Mouse (Mus musculus): Measurements from ENCODE around the gene Lelp1. TPM values are rescaled to one million over a fixed set of nuclear protein-coding genes. Genes with fewer than 3 reads are reported as not detected.

The Lelp1 gene
- polyA plus RNA-seq (2017; shearing (Covaris generic)) = not detected

DNA sequence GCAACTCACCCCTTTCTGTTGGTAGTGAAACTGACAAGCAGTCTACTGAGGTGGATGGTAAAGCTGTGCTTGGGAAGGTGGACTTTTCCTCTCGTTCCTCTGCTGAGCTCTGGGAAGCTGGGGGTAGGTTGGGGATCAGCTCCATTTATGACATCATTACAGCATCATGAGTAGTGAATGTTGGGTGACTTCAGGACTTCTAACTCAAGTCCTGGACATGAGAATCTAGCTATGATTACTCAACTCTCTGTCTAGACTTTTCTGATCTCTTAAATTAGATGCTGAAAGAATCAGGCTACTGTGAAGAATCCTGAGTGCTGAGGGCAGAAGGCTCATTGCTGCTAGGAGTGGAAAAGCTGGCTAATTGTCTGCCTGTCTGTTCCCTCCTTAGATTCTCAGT lies at the start of gene Lelp1:
Gene Lelp1 (minus strand): TSS at position 101 of the 400 bp plus-strand sequence.
- ATAC-seq = no peak

DNA sequence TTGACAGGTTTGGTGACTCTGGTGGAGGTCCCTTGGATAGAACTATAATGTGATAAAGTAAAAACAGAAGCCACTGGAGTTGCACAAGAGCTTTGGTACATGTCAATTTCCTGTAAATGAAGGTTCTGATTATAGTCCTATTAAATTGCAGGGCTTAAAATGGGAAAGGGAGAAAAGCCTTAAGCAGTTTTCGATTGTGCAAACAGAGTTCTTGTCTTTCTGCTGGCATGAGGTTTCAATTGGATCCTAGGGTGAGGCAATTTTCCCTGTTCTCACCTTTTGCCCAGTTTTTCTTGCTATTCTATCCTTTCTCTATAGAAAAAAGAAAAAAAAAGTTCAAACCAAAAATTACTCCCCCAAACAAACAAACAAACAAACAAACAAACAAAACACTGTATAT lies 34.3 kb upstream of the Lelp1 start:
- ATAC-seq = no peak

DNA sequence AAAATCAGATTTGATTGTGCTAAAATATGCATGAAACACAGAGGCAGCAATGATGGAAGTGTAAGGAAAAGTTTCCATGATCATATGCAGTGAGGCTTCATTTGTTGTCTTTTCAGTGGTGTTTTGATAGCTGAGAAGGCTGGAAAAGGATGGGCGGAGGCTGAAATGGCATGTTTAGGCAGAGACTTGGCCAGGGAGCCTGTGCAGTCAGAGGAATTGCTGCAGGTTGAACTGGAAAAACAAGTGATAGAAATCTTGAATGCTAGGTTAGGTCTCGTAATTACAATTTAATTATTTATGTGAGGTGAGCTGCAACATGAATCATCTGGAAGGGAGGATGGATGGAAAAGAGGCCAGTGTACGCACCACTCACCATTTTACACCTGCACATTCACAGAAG lies 27.3 kb upstream of the Lelp1 start:
- ATAC-seq = no peak

DNA sequence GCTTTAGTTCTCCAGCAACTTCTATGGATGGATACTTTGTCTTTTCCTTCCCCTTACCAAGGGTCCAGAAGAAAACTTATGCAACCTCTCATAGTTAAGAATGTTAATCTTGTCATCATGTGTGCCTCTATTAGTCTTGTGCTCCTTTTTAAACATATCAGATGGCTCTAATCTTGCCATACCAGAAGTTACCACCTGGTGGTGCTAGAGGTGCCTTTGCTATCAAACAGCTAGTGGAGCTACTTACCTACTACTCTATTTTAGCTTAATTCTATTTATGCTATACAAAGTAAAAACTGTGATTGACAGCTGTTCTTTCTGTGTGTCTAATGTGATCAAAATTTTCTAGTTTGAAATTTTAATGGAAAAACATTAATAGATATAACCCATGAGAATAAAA lies 10.8 kb upstream of the Lelp1 start:
- no peak for ATAC-seq

DNA sequence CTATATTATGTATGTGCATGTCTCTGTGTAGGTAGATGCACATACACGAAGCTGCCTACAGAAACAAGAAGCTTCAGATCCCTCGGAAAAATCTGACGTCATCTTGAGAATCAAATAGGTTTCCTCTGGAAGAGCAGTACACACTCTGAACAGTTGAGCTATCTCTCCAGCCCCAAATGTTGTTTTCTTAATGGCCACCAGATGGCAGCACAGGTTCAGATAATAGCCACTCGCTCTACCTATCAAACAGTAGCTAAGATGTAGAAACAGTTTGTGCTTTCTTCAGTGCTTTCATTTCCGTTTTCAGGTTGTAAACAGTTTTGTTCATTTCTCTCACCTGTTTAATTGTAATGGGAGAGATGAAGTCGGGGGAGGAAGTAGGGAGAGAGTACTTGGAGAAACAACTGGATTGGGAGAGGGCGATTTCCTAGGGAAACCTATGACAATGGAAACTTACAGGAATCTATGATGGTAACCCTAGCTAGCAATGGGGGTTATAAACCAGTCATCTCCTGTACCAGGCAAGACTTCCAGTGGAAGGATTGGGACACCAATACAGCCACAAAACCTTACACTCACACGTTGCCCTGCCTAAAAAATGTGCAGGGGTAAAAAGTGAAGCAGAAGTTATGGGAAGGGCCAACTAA lies 8.2 kb upstream of the Lelp1 start:
- no peak for ATAC-seq

DNA sequence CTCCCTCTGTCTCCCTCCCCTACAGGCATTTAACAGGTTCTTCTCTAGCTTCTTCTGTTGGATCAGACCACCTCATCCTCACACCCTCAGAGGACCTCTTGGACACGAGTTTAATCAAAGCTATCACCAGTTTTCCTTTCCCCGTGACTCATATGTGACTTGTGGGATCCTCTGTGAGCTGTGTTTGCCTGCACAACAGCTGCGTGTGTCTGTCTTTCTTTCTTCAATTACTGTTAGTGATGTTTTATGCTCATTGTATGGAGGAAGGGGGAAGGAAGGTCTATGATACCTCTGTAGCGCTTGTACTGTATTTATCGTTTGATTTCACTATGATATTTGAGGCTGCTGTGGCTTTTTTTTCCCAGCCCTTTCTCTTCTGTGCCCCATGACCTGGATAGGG lies 5.4 kb upstream of the Lelp1 start:
- no peak for ATAC-seq

DNA sequence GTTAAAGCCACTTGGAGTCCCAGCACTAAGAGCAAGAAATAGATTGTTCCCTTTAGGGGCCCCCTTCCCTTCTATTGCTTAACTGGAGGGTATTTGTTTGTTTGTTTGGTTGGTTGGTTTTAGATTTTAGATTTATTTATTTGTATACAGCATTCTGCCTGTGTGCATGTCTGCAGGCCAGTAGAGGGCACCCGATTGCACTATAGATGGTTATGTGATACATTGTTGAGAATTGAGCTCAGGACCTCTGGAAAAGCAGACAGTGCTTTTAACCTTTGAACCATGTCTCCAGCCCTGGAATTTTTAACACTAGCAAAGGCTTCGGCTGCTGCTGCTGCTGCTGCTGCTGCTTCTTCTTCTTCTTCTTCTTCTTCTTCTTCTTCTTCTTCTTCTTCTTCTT lies 4.9 kb upstream of the Lelp1 start:
- no peak for ATAC-seq

DNA sequence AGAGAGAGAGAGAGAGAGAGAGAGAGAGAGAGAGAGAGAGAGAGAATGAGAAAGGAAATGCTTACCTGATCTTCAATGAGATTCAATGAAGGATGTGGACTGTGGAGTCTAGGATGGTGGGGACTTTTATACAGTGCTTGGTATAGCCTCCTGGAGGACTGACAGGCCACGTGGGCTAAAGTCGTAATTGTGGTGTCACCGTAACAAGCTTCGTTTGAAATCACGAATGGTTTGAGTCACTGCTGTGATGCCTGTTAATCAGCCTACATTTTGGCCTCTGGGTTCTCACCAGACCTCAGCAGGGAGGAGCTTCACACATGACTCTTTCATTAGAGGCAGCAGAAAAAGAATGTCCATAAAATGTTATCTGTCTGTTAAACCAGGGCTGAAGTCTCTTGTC lies 18.7 kb downstream of the Lelp1 start, which contains the start of gene Prr9:
Gene Prr9 (minus strand): TSS at position 101 of the 400 bp plus-strand sequence.
- ATAC-seq = no peak

DNA sequence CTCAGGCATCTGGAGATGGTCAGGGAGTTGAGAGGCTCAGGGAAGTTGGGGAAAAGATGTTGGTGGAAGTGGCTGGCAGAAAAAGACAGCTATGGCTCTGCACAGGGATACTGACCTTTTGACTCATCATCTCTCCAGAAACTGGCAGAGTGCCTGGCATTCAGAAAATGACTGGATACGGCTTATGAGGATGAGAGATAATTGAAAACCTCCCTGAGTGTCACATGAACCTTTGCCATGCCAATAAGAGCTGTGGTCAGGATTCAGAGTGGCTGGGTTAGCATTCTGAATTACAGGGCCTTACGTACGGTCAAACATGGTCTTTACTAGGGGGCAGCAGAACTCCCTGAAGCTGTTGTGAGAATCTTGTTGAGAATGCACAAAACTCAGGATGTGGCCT lies 21.6 kb downstream of the Lelp1 start:
- no peak for ATAC-seq

DNA sequence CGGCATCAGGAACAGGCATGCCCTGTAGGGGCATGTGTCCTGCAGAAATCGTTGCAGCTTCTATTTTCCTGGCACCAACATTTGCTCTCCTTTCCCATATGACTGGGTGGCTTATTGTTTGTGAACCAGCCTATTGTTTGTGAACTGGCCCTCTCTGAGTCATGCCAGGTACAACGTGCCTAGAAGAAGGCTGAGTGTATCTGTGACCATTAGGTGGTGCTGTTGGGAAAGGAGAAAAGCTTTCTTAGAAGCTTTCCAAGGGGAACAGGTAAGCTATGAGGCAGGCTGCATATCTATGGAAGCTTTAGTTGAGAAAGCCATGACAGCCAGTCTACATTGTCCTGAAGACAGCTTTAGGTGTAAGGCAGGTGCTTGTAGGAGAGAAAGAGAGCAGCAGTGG lies 24.6 kb downstream of the Lelp1 start:
- ATAC-seq = no peak

DNA sequence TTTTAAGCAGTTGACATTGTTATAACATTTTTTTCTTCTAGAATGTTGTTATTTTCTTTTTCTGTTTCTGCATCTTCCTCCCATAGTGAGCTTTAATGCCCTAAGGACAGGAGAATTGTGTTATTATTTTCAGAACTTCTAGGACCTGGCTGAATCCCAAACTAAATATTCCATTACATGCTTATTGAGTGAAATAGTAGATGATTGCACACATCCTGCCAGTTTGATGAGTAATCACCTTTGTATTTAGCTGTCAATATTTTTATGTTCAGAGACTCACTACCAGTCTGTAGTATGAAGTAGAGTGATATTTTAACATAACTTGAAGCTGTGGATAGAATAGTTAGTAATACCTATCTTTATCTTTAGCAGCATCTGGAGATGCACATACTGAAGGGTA lies 31.0 kb downstream of the Lelp1 start:
- ATAC-seq = no peak

DNA sequence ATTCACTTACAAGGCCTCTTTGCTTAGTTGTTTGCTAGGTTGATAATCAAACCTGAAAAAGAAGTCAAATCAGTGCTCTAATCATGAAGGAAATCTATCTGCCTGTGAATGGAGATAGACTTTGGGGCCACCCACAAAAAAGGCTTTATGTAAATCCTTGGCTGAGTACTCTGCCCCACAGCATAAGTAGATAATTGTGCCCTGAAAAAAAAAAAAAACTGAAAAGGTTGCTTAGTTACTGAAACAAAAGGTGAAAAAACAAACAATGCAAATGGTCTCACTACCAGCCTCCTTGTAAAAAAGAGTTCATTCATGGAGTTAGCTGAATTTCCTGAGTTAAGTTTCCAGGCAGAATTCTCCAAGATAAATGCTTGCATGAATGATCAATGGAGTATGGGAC lies 31.8 kb downstream of the Lelp1 start:
- no peak for ATAC-seq

DNA sequence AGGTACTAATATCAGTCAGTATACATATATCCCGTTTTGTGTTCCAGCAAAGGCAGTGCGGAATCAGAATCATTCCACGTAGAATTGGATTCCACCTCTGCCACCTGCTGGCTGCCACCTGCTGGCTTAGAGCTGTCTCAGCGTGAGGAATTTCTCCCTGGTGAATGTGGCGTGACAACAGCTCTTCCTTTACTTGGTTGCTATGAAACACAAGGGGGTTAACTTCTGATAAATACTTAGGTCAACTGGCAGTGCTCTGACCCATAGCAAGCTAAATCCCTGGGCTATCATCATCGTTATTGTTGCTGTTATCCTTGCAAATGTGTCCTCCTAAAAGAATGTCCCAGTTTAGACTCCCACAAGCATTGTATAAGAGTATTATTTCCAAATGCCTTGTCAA lies 36.0 kb downstream of the Lelp1 start:
- ATAC-seq = no peak

Other genes with a start within 250 kb of the Lelp1 start
- gene Pglyrp3, start 128.2 kb downstream of the Lelp1 start, polyA plus RNA-seq (2017; shearing (Covaris generic)) = not detected
- not detected for gene Lor, start 59.6 kb downstream of the Lelp1 start, polyA plus RNA-seq (2017; shearing (Covaris generic))
- not detected for gene Prr9, start 18.8 kb downstream of the Lelp1 start, polyA plus RNA-seq (2017; shearing (Covaris generic))
- under 1 TPM in 1 of 3 experiments, not detected in 2; 0.15 TPM for gene Sprr2a1, start 73.1 kb upstream of the Lelp1 start, polyA plus RNA-seq (2017; shearing (Covaris generic))
- not detected for gene Sprr2a2, start 73.2 kb upstream of the Lelp1 start, polyA plus RNA-seq (2017; shearing (Covaris generic))
- not detected for gene Sprr2a3, start 142.7 kb upstream of the Lelp1 start, polyA plus RNA-seq (2017; shearing (Covaris generic))
- gene Sprr2b, start 173.9 kb upstream of the Lelp1 start, polyA plus RNA-seq (2017; shearing (Covaris generic)) = not detected
- gene Sprr2d, start 196.4 kb upstream of the Lelp1 start, polyA plus RNA-seq (2017; shearing (Covaris generic)) = not detected
- gene Sprr2e, start 209.4 kb upstream of the Lelp1 start, polyA plus RNA-seq (2017; shearing (Covaris generic)) = not detected
- gene Sprr2f, start 222.4 kb upstream of the Lelp1 start, polyA plus RNA-seq (2017; shearing (Covaris generic)) = not detected
- gene Sprr2h, start 242.9 kb upstream of the Lelp1 start, polyA plus RNA-seq (2017; shearing (Covaris generic)) = not detected